Mouse (Mus musculus) embryo, embryonic 10.5 days (tissue): ENCODE measurements around the gene Mex3a.

ENCODE experiments used
- DNase-seq: peaks from one replicate; pipeline ENCODE4 v3.0.0-alpha.2; 2015; ENCODE audit warnings: low spot score

The Mex3a gene

GRCm38 (mm10) chr3:88505765-88506164 lies 26.4 kb upstream of the Mex3a start:
- DNase-seq, result no peak

GRCm38 (mm10) chr3:88509250-88509649 lies 22.9 kb upstream of the Mex3a start:
- no peak for DNase-seq

GRCm38 (mm10) chr3:88509692-88510420 lies 22.3 kb upstream of the Mex3a start, which contains the start of gene Lmna:
TSS of gene Lmna (minus strand) at chr3:88509956.
- peak; percentile 94 for DNase-seq

- no peak for DNase-seq
Observed at GRCm38 (mm10) chr3:88510421-88511289, 21.5 kb upstream of the Mex3a start.

DNA sequence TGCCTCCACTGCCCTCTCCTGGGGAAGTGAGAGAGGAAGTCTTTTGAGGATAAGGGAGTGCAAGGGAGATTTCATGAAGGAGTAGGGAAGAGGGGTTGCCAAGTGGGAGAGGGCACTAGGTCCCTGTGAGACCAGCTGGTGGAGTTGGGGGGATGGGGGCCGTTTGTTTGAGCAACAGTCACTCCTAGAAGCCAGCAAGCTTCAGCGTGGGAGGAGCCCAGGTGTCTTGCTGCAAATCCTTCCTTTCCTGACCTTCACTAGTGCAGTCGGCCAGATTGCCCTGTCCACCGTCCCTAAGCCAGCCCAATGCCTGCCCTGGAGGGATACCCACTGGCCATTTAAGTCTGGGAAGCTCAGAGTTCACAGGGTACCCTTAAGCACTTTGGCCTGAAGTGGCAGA lies 20.6 kb upstream of the Mex3a start:
- DNase-seq, result no peak

- DNase-seq, result no peak
Observed at GRCm38 (mm10) chr3:88512141-88512895, 19.9 kb upstream of the Mex3a start.

DNA sequence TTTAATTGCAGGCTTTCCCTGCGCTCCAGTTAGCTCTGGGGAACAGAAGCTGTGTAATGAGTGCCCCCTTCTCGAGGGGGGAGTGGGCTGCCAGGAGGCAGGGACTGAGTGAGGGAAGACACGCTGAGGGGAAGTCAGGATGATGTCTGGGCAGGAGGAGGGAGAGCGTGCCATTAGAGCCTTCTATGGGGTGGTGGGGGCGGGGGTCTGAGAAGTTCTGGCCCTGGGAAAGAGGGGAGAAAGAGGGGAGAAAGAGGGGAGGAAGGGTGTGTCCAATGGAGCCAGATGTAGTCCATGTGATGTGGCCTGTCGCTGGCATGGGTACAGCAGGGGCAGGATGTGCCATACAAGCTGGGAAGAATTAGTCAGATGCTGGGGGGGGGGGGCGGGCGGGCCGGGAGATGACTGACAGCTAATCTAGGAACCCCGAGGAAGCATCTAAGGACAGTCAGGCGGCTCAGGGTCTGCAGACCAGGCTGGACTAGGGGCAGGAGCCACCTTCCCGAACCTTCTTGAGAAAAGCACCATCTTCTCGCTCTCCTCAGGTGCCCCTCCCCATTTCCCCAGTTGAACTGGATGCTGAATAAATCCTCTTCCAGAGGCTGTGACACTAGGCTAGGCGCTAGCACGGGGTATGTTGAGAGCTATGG lies 19.2 kb upstream of the Mex3a start:
- no peak for DNase-seq

DNA sequence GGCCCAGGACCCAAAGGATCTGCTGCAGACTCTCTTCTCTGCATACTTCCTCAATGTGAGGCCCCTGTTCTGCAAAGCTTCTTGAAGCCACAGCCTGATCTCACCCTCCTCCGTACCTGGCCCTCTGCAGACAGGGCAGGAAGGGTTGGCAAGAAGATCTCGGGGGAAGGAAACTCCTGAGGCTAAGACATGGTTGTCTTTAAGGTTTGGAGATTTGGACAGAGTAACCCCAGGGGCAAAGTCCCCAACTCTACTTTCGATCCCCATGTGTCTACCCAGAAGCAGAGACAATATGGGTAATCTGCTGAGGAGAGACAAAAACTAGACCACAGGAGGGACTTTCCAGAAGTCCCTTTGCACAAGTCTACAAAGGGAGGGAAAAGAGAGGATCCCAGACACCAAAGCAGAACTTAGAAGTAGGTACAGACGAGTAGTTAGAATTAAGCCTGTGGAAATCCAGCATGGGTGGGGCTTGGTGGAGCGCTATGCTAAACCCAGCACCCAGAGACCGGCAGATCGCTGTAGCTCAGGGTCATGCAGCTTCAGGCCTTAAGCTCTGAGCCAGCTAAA lies 18.6 kb upstream of the Mex3a start:
- DNase-seq, result no peak

DNA sequence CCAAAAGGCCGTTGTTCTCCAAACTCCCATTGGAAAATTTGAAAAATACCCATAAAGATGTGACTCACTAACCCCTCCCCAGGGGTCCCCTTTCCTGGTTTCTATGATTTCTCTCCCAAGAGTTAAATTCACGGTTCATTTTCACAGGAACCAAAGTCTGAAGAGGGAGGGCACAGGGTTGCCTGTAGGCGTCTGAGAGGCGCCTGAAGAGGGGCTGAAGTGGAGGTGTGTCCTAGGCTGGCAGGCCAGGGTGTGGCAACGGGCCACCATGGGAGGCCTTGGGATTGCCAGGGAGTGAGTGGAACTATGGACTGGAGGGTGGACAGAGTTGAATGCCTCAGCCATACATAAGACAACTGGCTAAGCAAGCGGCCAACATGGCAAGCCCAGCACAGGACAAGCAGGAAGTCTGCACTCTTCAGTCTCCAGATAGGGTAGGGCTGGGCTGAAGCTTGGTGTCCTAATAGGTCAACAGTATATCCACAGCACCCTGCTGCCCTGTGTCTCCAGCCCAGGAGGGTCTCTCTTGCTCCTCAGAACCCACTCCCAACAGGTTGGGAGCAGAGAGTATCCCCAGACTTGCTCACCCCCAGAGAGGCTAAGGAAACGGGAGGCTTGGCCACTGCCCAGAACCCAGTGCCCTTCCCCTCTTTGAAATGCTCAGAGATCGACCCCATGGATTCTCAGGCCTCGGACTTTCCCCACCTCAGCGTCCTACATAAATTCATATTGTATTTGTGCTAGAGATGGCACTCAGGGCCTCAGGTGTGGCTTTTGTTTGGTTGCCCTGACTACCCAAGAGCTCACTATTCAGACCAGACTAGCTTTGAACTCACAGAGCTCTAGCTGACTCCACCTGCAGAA lies 17.7 kb upstream of the Mex3a start:
- DNase-seq, result no peak

DNA sequence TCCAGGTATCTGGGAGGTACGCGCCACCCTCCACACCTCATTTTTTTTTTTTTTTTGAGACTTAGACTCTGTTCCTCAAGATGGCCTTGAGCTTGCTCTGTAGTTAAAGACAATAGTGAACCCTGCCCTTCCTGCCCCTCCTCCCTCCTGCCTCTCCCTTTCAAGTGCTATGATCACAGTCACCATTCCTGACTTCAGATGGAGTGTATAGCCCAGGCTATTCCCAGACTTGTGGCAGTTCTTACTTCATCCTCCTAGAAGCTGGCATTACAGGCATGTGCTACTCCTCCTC lies 17.2 kb upstream of the Mex3a start:
- DNase-seq, result no peak

DNA sequence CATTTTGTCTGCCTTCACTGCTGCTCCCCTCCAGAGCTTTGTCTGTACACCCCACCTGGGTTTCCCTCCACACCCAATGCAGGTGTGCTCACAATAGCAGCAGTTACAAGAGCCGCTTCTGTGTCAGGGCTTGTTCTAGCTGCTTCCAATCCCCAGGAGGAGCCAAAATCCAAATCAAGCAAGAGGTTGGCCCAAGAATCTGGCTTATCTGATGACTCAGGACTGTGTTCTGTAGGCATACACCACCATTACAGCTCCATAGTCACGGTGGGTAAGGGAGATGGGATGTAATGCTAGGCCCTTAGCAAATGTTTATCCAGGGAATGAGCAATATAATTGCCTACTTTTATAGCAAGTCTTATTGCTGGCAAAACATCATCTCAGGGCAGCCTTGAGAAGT lies 15.8 kb upstream of the Mex3a start:
- DNase-seq, result no peak

DNA sequence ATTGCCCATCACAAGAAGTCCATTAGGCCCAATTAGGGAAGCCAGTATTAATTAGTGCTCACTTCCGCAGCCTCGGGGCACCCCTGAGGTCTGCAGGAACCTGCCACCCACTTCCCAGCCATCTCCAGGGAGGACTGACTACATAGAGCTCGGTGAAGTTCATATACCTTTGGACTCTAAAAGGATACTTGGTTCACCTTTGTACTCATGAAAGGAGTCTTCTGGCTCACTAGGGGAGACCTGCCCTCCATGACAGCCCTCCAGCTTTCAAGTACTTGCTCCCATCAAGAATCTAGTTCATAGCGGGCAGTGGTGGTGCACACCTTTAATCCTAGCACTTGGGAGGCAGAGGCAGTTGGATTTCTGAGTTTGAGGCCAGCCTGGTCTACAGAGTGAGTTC lies 13.8 kb upstream of the Mex3a start:
- DNase-seq, result no peak

DNA sequence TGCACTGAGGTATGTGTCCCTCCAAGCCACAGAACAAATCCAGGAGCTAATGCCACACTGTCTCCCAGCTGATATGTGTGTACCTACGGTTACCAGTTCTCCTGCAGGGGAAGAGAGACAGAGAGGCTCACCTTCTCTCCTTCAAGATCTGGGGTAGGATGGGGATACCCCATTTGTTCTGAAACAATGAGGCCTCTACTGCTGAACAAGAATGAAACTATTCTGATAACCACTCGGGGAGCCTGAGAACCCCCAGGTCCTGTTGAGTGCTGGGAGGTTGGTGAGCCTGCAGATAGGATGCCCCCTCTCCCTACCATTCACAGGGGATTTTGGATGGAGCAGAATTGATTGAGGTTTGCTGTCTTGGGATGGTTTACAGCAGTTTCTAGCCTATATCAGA lies 12.1 kb upstream of the Mex3a start:
- DNase-seq, result no peak

DNA sequence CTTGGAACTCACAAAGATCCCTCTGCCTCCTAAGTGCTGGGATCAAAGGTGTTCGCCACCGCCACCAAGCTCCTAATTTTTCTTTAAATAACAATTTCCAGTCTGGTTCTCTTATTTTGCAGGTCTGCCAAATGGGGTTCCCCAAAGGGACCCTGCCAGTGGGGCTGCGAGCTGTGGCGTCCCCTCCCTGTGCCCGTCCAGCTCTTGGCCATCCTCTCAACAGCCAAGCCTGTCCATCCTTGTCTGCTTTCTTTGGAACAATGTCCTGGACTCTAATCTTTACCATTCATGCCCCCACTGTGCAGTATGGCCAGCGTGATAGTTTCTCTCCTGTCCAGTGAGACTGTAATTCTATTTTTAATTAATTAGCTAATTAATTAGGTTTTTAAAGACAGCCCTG lies 11.0 kb upstream of the Mex3a start:
- DNase-seq, result no peak

DNA sequence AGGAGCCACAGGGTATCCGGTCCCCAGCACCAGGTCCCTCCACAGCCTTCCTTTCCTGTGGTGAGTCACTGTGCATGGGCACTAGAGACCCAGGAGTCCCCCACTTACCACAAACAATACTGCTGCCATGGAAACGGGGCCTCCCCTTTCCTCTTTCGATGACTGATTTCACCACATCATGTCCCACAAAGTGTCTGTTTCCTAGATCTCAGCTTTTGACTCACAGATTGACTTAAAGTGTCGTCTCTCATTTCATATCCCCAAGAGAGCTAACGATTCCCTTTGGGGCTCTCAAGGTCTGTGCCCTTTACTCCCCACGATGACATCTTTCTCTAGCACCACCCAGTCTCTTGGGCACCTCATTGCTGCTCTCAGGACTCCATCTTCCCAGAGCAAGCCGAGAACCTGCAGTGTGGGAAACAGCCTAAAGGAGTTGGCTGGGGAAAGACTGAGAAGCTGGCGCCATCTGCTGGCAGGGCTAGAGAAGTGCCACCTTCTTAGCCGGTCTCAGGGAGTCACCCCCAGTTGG lies 10.3 kb upstream of the Mex3a start:
- peak; percentile 89 for DNase-seq

- no peak for DNase-seq
Observed at GRCm38 (mm10) chr3:88523027-88523426, 9.2 kb upstream of the Mex3a start.

DNA sequence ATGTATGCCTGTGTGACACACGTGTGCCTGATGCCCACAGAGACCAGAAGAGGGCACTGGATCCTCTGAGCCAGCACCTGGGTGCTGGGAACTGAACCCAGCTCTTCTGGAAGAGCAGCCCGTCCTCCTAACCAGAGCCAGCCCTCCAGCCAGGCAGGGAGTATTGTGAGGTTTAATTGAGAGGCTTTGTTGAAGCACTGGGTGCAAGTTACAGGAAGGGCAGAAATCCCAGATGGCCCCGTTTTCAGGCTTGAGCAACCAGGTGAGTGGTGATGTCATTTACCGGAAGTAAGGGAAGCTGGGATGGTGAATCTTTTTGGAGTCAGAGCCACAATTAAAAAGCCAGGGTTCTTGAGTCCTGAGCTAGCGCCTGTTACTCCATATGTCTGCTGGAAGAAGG lies 7.2 kb upstream of the Mex3a start:
- DNase-seq, result no peak

GRCm38 (mm10) chr3:88526157-88527131 lies 5.8 kb upstream of the Mex3a start:
- peak; percentile 95 for DNase-seq

DNA sequence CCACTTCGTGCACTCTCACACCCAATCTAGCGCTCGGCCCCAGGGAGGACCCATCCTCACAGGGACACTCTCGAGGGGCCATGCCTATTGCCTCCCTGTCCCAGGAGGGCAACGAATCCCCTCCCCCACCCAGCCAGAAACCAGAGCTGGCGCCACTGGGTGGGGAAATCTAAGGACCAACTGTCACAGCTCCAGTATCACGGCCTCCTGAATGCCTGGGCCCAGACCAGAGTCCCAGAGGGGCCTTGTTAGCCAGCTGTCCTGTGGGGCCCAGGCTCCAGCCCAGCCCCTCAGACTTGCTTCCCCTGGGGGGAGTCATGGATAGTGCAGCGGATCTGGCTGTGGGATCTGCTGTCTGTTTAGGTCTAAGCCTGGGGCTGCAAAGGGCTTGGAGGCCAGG lies 4.6 kb upstream of the Mex3a start:
- DNase-seq, result no peak

- no peak for DNase-seq
Observed at GRCm38 (mm10) chr3:88528646-88529045, 3.5 kb upstream of the Mex3a start.
